Mouse (Mus musculus) ES-E14 (cell line): ENCODE data around the gene Pkm.

Experiments
- ZC3H11A ChIP-seq: IDR thresholded peaks from 2 replicates; pipeline ENCODE4 v1.6.1; 2012; ENCODE audit warnings: low read depth, mild to moderate bottlenecking, inconsistent platforms, low read length, borderline replicate concordance
- ZNF384 ChIP-seq: IDR thresholded peaks from 2 replicates; pipeline ENCODE4 v1.6.1; 2012; ENCODE audit warnings: low read depth, low read length, inconsistent platforms

- TF ChIP-seq ZC3H11A: no peak
- no peak for TF ChIP-seq ZNF384
Observed at GRCm38 (mm10) chr9:59703099-59703498, 46.9 kb downstream of the Pkm start.
